In the genomic region with DNA sequence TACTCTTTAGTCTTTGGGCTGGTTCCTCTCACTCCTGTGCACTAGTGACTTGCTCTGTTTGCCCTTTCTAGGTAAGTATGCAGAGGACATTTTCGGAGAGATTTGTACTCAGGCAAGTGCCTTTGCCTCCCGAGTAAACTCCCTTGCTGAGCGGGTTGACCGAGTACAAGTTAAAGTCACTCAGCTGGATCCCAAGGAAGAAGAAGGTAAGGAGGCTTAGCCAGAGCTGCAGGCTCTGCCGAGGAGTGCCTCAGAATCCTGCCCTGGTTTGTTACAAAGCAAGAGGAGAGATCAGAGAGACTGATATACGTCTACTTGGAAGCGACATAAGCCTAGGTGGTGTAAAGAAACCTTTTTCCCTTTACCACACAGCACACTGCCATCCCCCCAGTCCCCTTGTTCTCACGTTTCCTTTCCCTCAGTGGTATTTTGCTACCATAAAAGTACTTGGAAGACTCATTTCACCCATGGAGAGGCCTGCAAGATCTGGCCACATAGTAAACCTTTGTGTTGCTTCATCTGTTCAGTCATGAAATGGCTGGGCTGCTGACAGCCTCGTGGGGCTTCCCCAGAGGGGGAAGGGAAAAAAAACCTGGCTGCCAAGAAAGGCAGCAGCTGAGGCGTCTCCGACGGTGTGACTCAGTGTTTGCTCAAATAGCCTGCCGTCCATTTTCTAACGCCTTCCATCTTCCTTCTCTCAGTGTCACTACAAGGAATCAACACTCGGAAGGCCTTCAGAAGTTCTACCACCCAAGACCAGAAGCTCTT, we compare ENCODE assay signal across 8 mouse cellular contexts. TPM values are rescaled to one million over a fixed set of nuclear protein-coding genes. Genes with fewer than 3 reads are reported as not detected.
A peak's percentile ranks its signal among the peaks of the same experiment; 100 is the strongest.
DNase-seq lines count a peak whose midpoint lies in the region; ATAC-seq lines count a peak whose summit lies in the region.

No protein-coding gene starts in this region.

- H3K9me3 ChIP-seq in embryonic facial prominence, embryonic 14.5 days (ENCODE audit: control insufficient read depth, low read length), result no peaks in the 10 kb centered on the region
- H3K9me3 ChIP-seq in heart, embryonic 15.5 days (replicated peaks), result no peaks in the 10 kb centered on the region
- H3K9me3 ChIP-seq in midbrain, embryonic 15.5 days, result no peaks in the 10 kb centered on the region

- peaks cover 31% of the 10 kb centered on the region for H3K4me1 ChIP-seq in embryonic facial prominence, embryonic 14.5 days (ENCODE audit: control insufficient read depth, insufficient read depth, low read length)
- H3K4me1 ChIP-seq in heart, embryonic 15.5 days (replicated peaks), result peaks cover 40% of the 10 kb centered on the region
- 0 out of 2 replicates have a peak, but pooled peaks cover 11% of the 10 kb centered on the region for H3K4me1 ChIP-seq in midbrain, embryonic 15.5 days

- no peak overlapping the region for H3K4me3 ChIP-seq in embryonic facial prominence, embryonic 14.5 days (ENCODE audit: low read depth, low read length)
- no peak overlapping the region for H3K4me3 ChIP-seq in heart, embryonic 15.5 days
- H3K4me3 ChIP-seq in midbrain, embryonic 15.5 days, result no peak overlapping the region

- peak; percentile 28; the same call in 1 of the 2 replicates for ATAC-seq in embryonic facial prominence, embryonic 14.5 days (ENCODE audit: low read depth)
- ATAC-seq in heart, embryonic 15.5 days (replicated peaks; ENCODE audit: insufficient number of reproducible peaks, insufficient read depth, low FRiP score, low read depth), result peak; percentile 62
- no peak for ATAC-seq in midbrain, embryonic 15.5 days (replicated peaks)

- DNase-seq in thymus, postnatal 25 days, result peak; percentile 41
- no peak for DNase-seq in thymus, postnatal 14 days
- DNase-seq in embryonic facial prominence, embryonic 14.5 days (ENCODE audit: low spot score), result peak; percentile 80
- peak; percentile 58 for DNase-seq in kidney, postnatal 14 days
- DNase-seq in thymus, postnatal 0 days (ENCODE audit: low spot score), result no peak
- no peak for DNase-seq in right cerebral cortex, adult 2 months (ENCODE audit: low spot score in 2 of 2)

- H3K4me2 ChIP-seq in embryonic facial prominence, embryonic 14.5 days (ENCODE audit: low read depth, low read length), result no peak overlapping the region
- H3K4me2 ChIP-seq in heart, embryonic 15.5 days, result 0 out of 2 replicates have a peak overlapping the region, but pooled peaks have one; percentile 4
- H3K4me2 ChIP-seq in midbrain, embryonic 15.5 days, result no peak overlapping the region

- H3K36me3 ChIP-seq in embryonic facial prominence, embryonic 14.5 days (ENCODE audit: control insufficient read depth, insufficient read depth, low read length), result peaks cover 60% of the 10 kb centered on the region
- H3K36me3 ChIP-seq in heart, embryonic 15.5 days, result peaks cover 35% of the 10 kb centered on the region
- H3K36me3 ChIP-seq in midbrain, embryonic 15.5 days (replicated peaks), result 0 out of 2 replicates have a peak, but pooled peaks cover 3% of the 10 kb centered on the region

- no peak overlapping the region for H3K9ac ChIP-seq in embryonic facial prominence, embryonic 14.5 days (ENCODE audit: low read depth, low read length)
- H3K9ac ChIP-seq in heart, embryonic 15.5 days, result no peak overlapping the region
- no peak overlapping the region for H3K9ac ChIP-seq in midbrain, embryonic 15.5 days

- 32% methylated on average over 15 of the region's 15 CpGs for WGBS in embryonic facial prominence, embryonic 14.5 days
- 30% methylated on average over 15 of the region's 15 CpGs for WGBS in heart, embryonic 15.5 days
- WGBS in midbrain, embryonic 15.5 days, result 44% methylated on average over 15 of the region's 15 CpGs

- H3K27me3 ChIP-seq in embryonic facial prominence, embryonic 14.5 days (replicated peaks; ENCODE audit: control insufficient read depth, insufficient read depth, low read length), result no peaks in the 10 kb centered on the region
- no peaks in the 10 kb centered on the region for H3K27me3 ChIP-seq in heart, embryonic 15.5 days
- H3K27me3 ChIP-seq in midbrain, embryonic 15.5 days (replicated peaks), result no peaks in the 10 kb centered on the region

- H3K27ac ChIP-seq in embryonic facial prominence, embryonic 14.5 days (replicated peaks; ENCODE audit: low read depth, low read length), result peak overlapping the region; percentile 75
- H3K27ac ChIP-seq in heart, embryonic 15.5 days, result peak overlapping the region; percentile 76
- peak overlapping the region; percentile 18 for H3K27ac ChIP-seq in midbrain, embryonic 15.5 days

RNA-seq across cellular contexts. Expression of gene Cd164l2, which starts 26.8 kb away (rescaled TPM):
- 2.5 and 3.8 TPM in 2 replicates for polyA plus RNA-seq in embryonic facial prominence, embryonic 14.5 days (2014; fragmentation: Nextera tagmentation; extraction: Ambion mirVana)
- polyA plus RNA-seq in heart, embryonic 15.5 days (2015; fragmentation: Nextera tagmentation; extraction: Ambion mirVana), result 0.28 and 1.7 TPM in 2 replicates
- polyA plus RNA-seq in midbrain, embryonic 15.5 days (2015; fragmentation: Nextera tagmentation; extraction: Ambion mirVana), result 3.0 and 5.0 TPM in 2 replicates
- polyA plus RNA-seq in thymus, postnatal 0 days (2015; fragmentation: Nextera tagmentation; extraction: Ambion mirVana), result 0.86 and 1.1 TPM in 2 replicates

RNA-seq across cellular contexts. Expression of gene Gpr3, which starts 27.3 kb away (rescaled TPM):
- polyA plus RNA-seq in embryonic facial prominence, embryonic 14.5 days (2014; fragmentation: Nextera tagmentation; extraction: Ambion mirVana), result 0.18 and 0.19 TPM in 2 replicates
- polyA plus RNA-seq in heart, embryonic 15.5 days (2015; fragmentation: Nextera tagmentation; extraction: Ambion mirVana), result 0.05 and 0.34 TPM in 2 replicates
- 1.3 and 2.0 TPM in 2 replicates for polyA plus RNA-seq in midbrain, embryonic 15.5 days (2015; fragmentation: Nextera tagmentation; extraction: Ambion mirVana)
- not detected in 2 replicates for polyA plus RNA-seq in thymus, postnatal 0 days (2015; fragmentation: Nextera tagmentation; extraction: Ambion mirVana)

RNA-seq across cellular contexts. Expression of gene Wasf2, which starts 54.8 kb away (rescaled TPM):
- 83.4 and 92.4 TPM in 2 replicates for polyA plus RNA-seq in embryonic facial prominence, embryonic 14.5 days (2014; fragmentation: Nextera tagmentation; extraction: Ambion mirVana)
- polyA plus RNA-seq in heart, embryonic 15.5 days (2015; fragmentation: Nextera tagmentation; extraction: Ambion mirVana), result 67.3 and 72.8 TPM in 2 replicates
- polyA plus RNA-seq in midbrain, embryonic 15.5 days (2015; fragmentation: Nextera tagmentation; extraction: Ambion mirVana), result 27.4 and 27.7 TPM in 2 replicates
- polyA plus RNA-seq in thymus, postnatal 0 days (2015; fragmentation: Nextera tagmentation; extraction: Ambion mirVana), result 140 and 190 TPM in 2 replicates

RNA-seq across cellular contexts. Expression of gene Map3k6, which starts 55.5 kb away (rescaled TPM):
- polyA plus RNA-seq in embryonic facial prominence, embryonic 14.5 days (2014; fragmentation: Nextera tagmentation; extraction: Ambion mirVana), result 6.0 and 7.9 TPM in 2 replicates
- 2.9 and 3.4 TPM in 2 replicates for polyA plus RNA-seq in heart, embryonic 15.5 days (2015; fragmentation: Nextera tagmentation; extraction: Ambion mirVana)
- 1.6 and 2.0 TPM in 2 replicates for polyA plus RNA-seq in midbrain, embryonic 15.5 days (2015; fragmentation: Nextera tagmentation; extraction: Ambion mirVana)
- polyA plus RNA-seq in thymus, postnatal 0 days (2015; fragmentation: Nextera tagmentation; extraction: Ambion mirVana), result 2.2 and 2.6 TPM in 2 replicates

Comparison
In these comparisons a context has a peak if more than half of its experiments do, and no peak if none do; other contexts are left out.
1. DNase-seq: peak in thymus, postnatal 25 days (single experiment), embryonic facial prominence, embryonic 14.5 days (single experiment) and kidney, postnatal 14 days (single experiment); none in thymus, postnatal 14 days (single experiment), thymus, postnatal 0 days (single experiment) and right cerebral cortex, adult 2 months (0 of 2).
2. H3K27ac ChIP-seq: peak in every context shown above with its lines; median percentile 76 in heart, embryonic 15.5 days; 75 in embryonic facial prominence, embryonic 14.5 days; 18 in midbrain, embryonic 15.5 days.